Mouse (Mus musculus) liver, adult 2 months (tissue): Measurements from ENCODE around the gene Atxn1.

ENCODE experiments used
- CTCF ChIP-seq: fragments of 200-500 bp; IDR thresholded peaks from 2 replicates; pipeline ENCODE4 v1.5.1; 2011; ENCODE audit warnings: low read depth, low read length, control low read depth
- POLR2A ChIP-seq: fragments of 200-500 bp; IDR thresholded peaks from 2 replicates; pipeline ENCODE4 v1.6.1; 2011; ENCODE audit warnings: low read length, control low read depth; ENCODE audit not compliant: insufficient read depth; ENCODE audit errors: extremely low read depth

DNA sequence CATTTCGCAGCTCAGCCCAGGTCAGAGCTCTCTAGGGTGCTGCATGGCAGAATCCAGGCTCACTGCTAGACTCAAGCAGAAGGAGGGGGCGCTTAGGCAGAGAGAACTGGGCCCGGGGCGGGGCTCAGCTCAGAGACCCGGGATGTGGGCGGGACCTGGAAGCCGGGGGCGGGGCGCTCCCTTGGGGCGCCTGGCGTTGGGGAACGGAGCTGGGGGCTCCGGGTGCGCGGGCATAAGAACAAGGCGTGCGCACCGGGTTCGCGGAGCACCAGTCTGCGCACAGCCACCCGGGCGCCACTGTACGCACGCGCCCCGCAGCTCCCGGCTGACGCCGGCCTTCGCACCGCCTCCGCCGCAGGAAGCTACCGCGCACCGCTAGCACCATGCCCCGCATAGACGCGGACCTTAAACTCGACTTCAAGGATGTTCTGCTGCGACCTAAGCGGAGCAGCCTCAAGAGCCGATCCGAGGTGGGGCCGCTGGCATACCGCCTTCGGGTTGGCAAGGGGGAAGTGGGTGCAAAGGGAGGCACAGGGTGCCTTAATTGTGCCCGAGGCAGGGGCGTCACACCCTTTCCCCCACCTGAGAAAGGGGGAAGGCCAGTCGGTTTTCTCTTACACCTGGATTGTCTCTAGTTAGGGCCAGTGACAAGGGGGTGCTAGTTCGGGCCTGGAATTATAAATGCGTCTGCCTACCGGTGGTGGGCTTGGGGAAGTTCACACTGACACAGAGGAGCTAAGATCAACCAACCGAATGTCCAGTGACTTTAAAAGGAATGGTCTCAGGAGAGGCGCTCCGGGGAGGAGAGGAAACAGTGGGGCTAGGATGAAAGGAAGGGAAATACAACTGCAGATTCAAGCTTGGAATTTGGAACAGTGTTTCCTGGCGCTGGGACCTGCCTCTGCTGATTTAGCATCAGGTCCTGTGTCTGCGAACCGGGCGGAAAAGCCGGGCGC is 457.3 kb downstream of the Atxn1 start, which contains the start of gene Gmpr:
- no peak for TF ChIP-seq POLR2A
- no peak for TF ChIP-seq CTCF
